Mouse (Mus musculus): ENCODE measurements around the gene Ndufs1. TPM values are rescaled to one million over a fixed set of nuclear protein-coding genes. Genes with fewer than 3 reads are reported as not detected.

Ndufs1 gene
- polyA plus RNA-seq (2012; rRNA removed) = 166 and 175 TPM in 2 replicates

DNA sequence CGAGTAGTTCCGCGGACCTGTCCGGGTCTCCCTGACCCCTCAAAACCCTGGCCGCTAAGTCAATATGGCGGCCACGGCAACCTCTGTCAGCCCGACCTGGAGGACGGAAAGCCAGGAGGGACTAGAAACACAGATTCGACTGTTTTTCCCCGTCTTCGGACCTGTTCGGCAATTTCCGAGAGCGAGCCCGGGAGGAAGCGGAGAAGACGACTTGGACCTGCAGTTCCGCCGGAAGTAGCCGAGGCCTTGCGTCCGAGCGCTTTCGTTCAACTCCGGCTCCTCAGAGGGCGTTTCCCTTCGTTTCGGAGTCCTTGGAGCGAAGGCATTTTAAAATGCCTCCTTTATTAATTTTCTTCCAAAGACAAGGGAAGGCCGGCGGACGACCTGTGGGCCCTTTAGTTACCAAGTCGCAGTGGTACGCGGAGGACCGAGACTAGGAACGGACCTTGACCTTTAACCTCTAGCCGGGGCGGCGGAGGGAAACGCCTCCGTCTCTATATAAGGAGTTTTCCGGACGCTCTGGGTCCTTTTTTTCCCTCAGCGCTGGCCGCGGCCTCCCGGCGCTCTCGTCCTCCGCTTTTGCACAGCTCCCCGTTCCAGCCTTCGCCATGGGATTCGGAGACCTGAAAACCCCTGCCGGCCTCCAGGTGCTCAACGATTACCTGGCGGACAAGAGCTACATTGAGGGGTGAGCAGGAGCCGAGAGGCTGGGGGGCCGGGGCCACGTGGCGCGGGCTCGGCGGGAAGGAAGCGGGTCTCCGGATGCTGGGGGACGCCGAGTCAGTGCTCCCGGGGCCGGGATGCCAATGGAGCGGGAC is at the start of gene Ndufs1, which contains the start of gene Eef1b2:
Ndufs1 (minus strand) TSS at position 230 of the 818 bp plus-strand sequence.
Eef1b2 (plus strand) TSS at position 222 of the 818 bp plus-strand sequence.
- no peaks in the 10 kb centered on the region for H3K27me3 ChIP-seq (ENCODE audit: control insufficient read depth, insufficient read depth, low read length)
- H3K4me3 ChIP-seq (replicated peaks; ENCODE audit: insufficient read depth, low read depth, low read length) = peak within 1 kb of the TSS; percentile 93
- under 1% methylated on average over 72 of the region's 72 CpGs for WGBS
- peak; percentile 99 for DNase-seq
- TF ChIP-seq POLR2A (IDR thresholded peaks at IDR 0.05; ENCODE audit: borderline replicate concordance, insufficient read depth, low read length) = peak; percentile 68; the same call in 1 of the 2 replicates
- TF ChIP-seq CTCF (IDR thresholded peaks at IDR 0.05; ENCODE audit: borderline replicate concordance, insufficient read depth, low read depth, low read length) = no peak
- peak within 1 kb of the TSS; percentile 89 for H3K27ac ChIP-seq (ENCODE audit: insufficient read depth, low read length)
- H3K4me1 ChIP-seq (ENCODE audit: control insufficient read depth, insufficient read depth, low read length) = peaks cover 6% of the 10 kb centered on the region; the same call in 1 of the 2 replicates

DNA sequence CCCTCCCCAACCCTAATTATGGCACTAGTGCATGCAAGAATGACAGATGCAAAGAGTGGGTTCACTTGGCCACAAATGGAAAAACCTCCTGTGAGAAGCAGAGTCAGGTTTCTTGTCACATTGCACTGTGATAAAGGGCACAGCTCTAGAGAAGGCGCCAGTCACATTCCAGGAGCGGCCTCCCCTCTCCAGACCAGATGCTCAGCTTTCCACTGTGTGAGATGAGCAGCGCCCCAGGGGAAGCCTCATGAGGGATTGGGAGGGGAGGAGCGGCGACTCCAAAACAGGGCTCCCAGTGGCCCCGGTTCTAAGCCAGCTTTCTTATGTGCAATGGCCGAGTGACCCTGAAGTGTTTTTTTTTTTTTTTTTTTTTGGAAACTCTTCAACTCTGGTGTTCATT is 49.3 kb upstream of the Ndufs1 start:
- Histone ChIP-seq H3K27me3 (ENCODE audit: control insufficient read depth, insufficient read depth, low read length) (no peaks in the 10 kb centered on the region), H3K4me1 (ENCODE audit: control insufficient read depth, insufficient read depth, low read length) (no peaks in the 10 kb centered on the region), H3K4me3 (replicated peaks; ENCODE audit: insufficient read depth, low read depth, low read length) (no peak overlapping the region), H3K27ac (ENCODE audit: insufficient read depth, low read length) (no peak overlapping the region)
- no peak for DNase-seq
- TF ChIP-seq CTCF (IDR thresholded peaks at IDR 0.05; ENCODE audit: borderline replicate concordance, insufficient read depth, low read depth, low read length) (no peak), POLR2A (IDR thresholded peaks at IDR 0.05; ENCODE audit: borderline replicate concordance, insufficient read depth, low read length) (no peak)
- 11% methylated on average over 7 of the region's 7 CpGs for WGBS

DNA sequence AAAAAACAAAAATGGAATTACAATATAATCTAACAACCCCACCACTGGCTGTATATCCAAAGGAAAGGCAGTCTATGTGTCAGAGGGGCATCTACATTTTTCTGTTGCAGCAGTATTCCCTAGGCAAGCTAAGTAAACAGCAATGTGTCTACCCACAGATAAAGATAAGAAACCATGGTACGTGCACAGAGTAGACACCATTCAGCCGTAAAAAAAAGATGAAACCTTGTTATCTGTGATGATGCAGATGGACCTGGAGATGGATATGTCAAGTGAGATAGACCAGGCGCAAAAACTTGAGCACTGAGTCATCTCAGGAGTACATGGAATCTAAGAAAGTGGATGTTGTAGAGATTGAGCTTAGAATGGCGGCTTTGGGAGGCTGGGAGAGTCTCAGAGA is 48.4 kb upstream of the Ndufs1 start:
- 93% methylated on average over 4 of the region's 4 CpGs for WGBS
- no peak for TF ChIP-seq CTCF (IDR thresholded peaks at IDR 0.05; ENCODE audit: borderline replicate concordance, insufficient read depth, low read depth, low read length)
- no peak for TF ChIP-seq POLR2A (IDR thresholded peaks at IDR 0.05; ENCODE audit: borderline replicate concordance, insufficient read depth, low read length)

DNA sequence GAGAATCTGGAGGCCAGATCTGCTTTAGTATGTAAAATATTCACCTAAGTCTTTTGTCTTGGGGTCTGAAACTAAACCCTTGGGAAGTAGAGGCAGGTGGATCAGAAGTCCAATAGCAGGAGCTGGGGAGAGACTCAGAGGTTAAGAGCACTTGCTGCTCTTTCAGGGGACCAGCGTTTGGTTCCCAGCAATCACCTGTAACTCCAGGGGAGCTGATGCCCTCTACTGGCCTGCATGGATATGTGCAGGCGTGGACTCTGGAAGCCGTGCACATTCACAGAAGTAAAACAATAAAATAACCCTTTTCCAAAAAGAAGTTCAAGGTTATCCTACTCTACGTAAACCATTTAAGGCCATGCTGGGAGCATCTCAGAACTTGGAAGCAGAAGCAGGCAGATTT is 42.6 kb upstream of the Ndufs1 start:
- Histone ChIP-seq H3K27ac (ENCODE audit: insufficient read depth, low read length) (no peak overlapping the region), H3K27me3 (ENCODE audit: control insufficient read depth, insufficient read depth, low read length) (no peaks in the 10 kb centered on the region; the same call in 1 of the 2 replicates), H3K4me3 (replicated peaks; ENCODE audit: insufficient read depth, low read depth, low read length) (no peak overlapping the region), H3K4me1 (ENCODE audit: control insufficient read depth, insufficient read depth, low read length) (no peaks in the 10 kb centered on the region)
- 93% methylated on average over 4 of the region's 4 CpGs for WGBS
- TF ChIP-seq CTCF (IDR thresholded peaks at IDR 0.05; ENCODE audit: borderline replicate concordance, insufficient read depth, low read depth, low read length) = no peak
- TF ChIP-seq POLR2A (IDR thresholded peaks at IDR 0.05; ENCODE audit: borderline replicate concordance, insufficient read depth, low read length) = no peak
- DNase-seq = no peak

More for the DNA sequence above, 48.4 kb upstream of the Ndufs1 start:
- Histone ChIP-seq H3K4me3 (replicated peaks; ENCODE audit: insufficient read depth, low read depth, low read length) (no peak overlapping the region), H3K27me3 (ENCODE audit: control insufficient read depth, insufficient read depth, low read length) (no peaks in the 10 kb centered on the region), H3K27ac (ENCODE audit: insufficient read depth, low read length) (no peak overlapping the region), H3K4me1 (ENCODE audit: control insufficient read depth, insufficient read depth, low read length) (no peaks in the 10 kb centered on the region)
- DNase-seq = no peak

DNA sequence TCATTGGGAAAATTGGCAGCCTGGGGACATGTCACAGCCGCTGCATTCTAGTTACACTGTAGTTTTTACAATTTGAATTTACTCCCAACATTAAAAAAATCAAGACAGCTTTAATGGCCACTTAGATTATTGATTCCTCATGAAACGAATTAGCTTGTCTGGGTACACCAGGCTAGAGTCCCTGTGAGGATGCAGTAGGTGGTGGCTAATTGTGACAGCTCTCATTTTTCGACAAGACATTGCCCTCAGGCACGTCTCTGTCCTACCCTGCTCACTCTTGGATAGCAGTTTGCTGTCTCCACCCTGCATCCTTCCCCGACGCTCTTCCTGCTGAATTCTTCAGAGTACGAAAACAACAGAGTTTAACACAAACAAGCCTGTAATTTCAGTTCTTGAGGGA is 38.0 kb upstream of the Ndufs1 start:
- Histone ChIP-seq H3K4me3 (replicated peaks; ENCODE audit: insufficient read depth, low read depth, low read length) (no peak overlapping the region), H3K27me3 (ENCODE audit: control insufficient read depth, insufficient read depth, low read length) (no peaks in the 10 kb centered on the region; the same call in 1 of the 2 replicates), H3K4me1 (ENCODE audit: control insufficient read depth, insufficient read depth, low read length) (no peaks in the 10 kb centered on the region), H3K27ac (ENCODE audit: insufficient read depth, low read length) (no peak overlapping the region)
- 74% methylated on average over 7 of the region's 7 CpGs for WGBS
- TF ChIP-seq CTCF (IDR thresholded peaks at IDR 0.05; ENCODE audit: borderline replicate concordance, insufficient read depth, low read depth, low read length) (no peak), POLR2A (IDR thresholded peaks at IDR 0.05; ENCODE audit: borderline replicate concordance, insufficient read depth, low read length) (no peak)
- no peak for DNase-seq

DNA sequence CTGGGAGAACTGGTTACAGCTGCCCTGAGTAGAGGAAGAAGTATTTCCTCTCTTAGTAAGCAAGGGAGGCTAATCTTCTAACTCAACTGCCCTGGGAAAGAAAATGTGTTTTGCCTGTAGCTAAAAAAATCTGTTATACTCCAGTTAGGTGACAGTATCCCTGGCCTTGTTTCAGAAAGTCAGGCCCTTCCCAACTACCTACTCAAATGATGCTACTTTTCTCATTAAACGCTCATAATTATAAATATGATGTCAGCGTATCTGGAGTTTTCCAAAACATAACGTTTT is 37.6 kb upstream of the Ndufs1 start, which contains the start of gene Gpr1:
Gpr1 (minus strand) TSS at position 273 of the 288 bp plus-strand sequence.
- H3K4me3 ChIP-seq (replicated peaks; ENCODE audit: insufficient read depth, low read depth, low read length) = no peak within 1 kb of the TSS
- H3K4me1 ChIP-seq (ENCODE audit: control insufficient read depth, insufficient read depth, low read length) = no peaks in the 10 kb centered on the region
- H3K27me3 ChIP-seq (ENCODE audit: control insufficient read depth, insufficient read depth, low read length) = no peaks in the 10 kb centered on the region; the same call in 1 of the 2 replicates
- no peak within 1 kb of the TSS for H3K27ac ChIP-seq (ENCODE audit: insufficient read depth, low read length)
- WGBS = 59% methylated on average over 3 of the region's 3 CpGs
- no peak for DNase-seq
- TF ChIP-seq POLR2A (IDR thresholded peaks at IDR 0.05; ENCODE audit: borderline replicate concordance, insufficient read depth, low read length) (no peak), CTCF (IDR thresholded peaks at IDR 0.05; ENCODE audit: borderline replicate concordance, insufficient read depth, low read depth, low read length) (no peak)

DNA sequence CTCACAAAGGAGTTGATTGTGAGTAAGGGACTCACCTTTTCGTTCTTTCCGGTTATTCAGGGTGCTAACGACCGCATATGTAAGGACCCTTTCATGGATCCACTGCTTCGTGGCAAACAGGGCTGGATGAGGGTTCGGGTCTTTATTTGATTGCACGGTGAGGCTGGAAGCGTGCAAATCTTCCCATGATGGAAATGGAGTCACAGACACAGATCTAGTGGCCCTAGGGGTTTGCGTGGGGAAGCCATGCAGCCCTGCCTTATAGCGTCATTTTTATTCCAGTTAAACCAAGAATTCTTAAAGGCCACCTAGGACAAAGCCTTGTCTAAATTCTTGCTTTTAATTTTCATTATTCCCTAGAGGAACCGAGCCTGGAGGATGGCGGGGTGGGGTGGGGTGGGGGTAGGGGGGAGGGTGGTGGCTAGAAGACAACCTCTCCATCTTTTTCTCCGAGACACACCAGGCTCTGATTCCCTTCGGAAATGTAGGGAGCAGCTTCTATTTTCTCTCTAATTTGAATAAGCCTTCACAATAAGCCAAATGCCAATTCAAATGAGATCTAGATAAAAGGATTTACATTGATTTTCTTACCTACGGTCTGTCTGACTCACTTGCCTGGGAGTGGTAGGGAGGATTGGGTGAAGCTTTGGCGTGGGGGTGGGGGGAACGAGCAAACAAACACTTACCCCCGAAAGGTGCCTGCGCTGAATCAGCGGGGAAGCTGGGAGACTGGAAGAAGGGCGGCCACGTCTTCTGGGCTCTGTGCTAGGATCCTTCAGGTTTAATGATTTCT is 37.0 kb upstream of the Ndufs1 start:
- Histone ChIP-seq H3K4me1 (ENCODE audit: control insufficient read depth, insufficient read depth, low read length) (no peaks in the 10 kb centered on the region), H3K27ac (ENCODE audit: insufficient read depth, low read length) (no peak overlapping the region), H3K27me3 (ENCODE audit: control insufficient read depth, insufficient read depth, low read length) (no peaks in the 10 kb centered on the region; the same call in 1 of the 2 replicates), H3K4me3 (replicated peaks; ENCODE audit: insufficient read depth, low read depth, low read length) (no peak overlapping the region)
- 42% methylated on average over 22 of the region's 22 CpGs for WGBS
- no peak for TF ChIP-seq CTCF (IDR thresholded peaks at IDR 0.05; ENCODE audit: borderline replicate concordance, insufficient read depth, low read depth, low read length)
- no peak for TF ChIP-seq POLR2A (IDR thresholded peaks at IDR 0.05; ENCODE audit: borderline replicate concordance, insufficient read depth, low read length)
- no peak for DNase-seq

All from cerebellum, adult 2 months (tissue).